Mouse (Mus musculus) embryonic fibroblast, embryonic 13.5 days (primary cell): ENCODE results near the gene Map3k20.

Experiments
- CTCF ChIP-seq: IDR thresholded peaks from 2 replicates; pipeline ENCODE4 v1.5.1; 2011; ENCODE audit warnings: mild to moderate bottlenecking, control low read depth, low read length, moderate library complexity, borderline replicate concordance; ENCODE audit not compliant: insufficient read depth
- POLR2A ChIP-seq: IDR thresholded peaks from 2 replicates; pipeline ENCODE4 v1.6.1; 2011; ENCODE audit warnings: low read depth, mild to moderate bottlenecking, control low read depth, low read length, moderate library complexity

- no peak for TF ChIP-seq CTCF
- TF ChIP-seq POLR2A, result no peak
These were observed 121.3 kb downstream of the Map3k20 start for GRCm38 (mm10) chr2:72406701-72407100.
